Mouse (Mus musculus) liver, adult 2 months (tissue): ENCODE data around the gene Ptprq.

Experiments used
- CTCF ChIP-seq: fragments of 200-500 bp; IDR thresholded peaks from 2 replicates; pipeline ENCODE4 v1.5.1; 2011; ENCODE audit warnings: low read depth, low read length, control low read depth
- POLR2A ChIP-seq: fragments of 200-500 bp; IDR thresholded peaks from 2 replicates; pipeline ENCODE4 v1.6.1; 2011; ENCODE audit warnings: low read length, control low read depth; ENCODE audit not compliant: insufficient read depth; ENCODE audit errors: extremely low read depth

GRCm38 (mm10) chr10:107473497-107473896 lies 246.4 kb downstream of the Ptprq start:
- TF ChIP-seq CTCF: no peak
- no peak for TF ChIP-seq POLR2A
